Mouse (Mus musculus) limb, embryonic 14.5 days (tissue): Measurements from ENCODE around the gene Sh3pxd2a. TPM values are rescaled to one million over a fixed set of nuclear protein-coding genes. Genes with fewer than 3 reads are reported as not detected.

ENCODE experiments used
- ATAC-seq: fragments of 200-750 bp; cut with Nextera tagmentation; 2 replicates; pipeline ENCODE4 v1.8.0; 2017; ENCODE audit warnings: low read depth, moderate number of reproducible peaks, moderate TSS enrichment; ENCODE audit not compliant: low FRiP score
- DNase-seq: peaks from one replicate; pipeline ENCODE4 v3.0.0-alpha.2; 2015; ENCODE audit warnings: low spot score
- H3K27ac ChIP-seq: fragments of 300-500 bp; sonication (generic); replicated peaks from 2 replicates; pipeline ENCODE4 v1.5.1; 2014; ENCODE audit warnings: low read depth, mild to moderate bottlenecking, low read length, moderate library complexity, mixed read lengths
- H3K27me3 ChIP-seq: fragments of 300-500 bp; sonication (generic); 2 replicates; pipeline ENCODE4 v1.6.1; 2014; ENCODE audit warnings: low read length, mixed read lengths; ENCODE audit not compliant: control insufficient read depth, insufficient read depth
- H3K36me3 ChIP-seq: fragments of 300-500 bp; sonication (generic); 2 replicates; pipeline ENCODE4 v1.6.1; 2014; ENCODE audit warnings: mild to moderate bottlenecking, low read length, moderate library complexity, mixed read lengths; ENCODE audit not compliant: control insufficient read depth, insufficient read depth
- H3K4me1 ChIP-seq: fragments of 300-500 bp; sonication (generic); 2 replicates; pipeline ENCODE4 v1.6.1; 2014; ENCODE audit warnings: antibody characterized with exemption, low read length, mixed read lengths; ENCODE audit not compliant: control insufficient read depth, insufficient read depth
- H3K4me2 ChIP-seq: fragments of 300-500 bp; sonication (generic); replicated peaks from 2 replicates; pipeline ENCODE4 v1.6.1; 2014; ENCODE audit warnings: low read depth, mild to moderate bottlenecking, low read length, moderate library complexity; ENCODE audit not compliant: severe bottlenecking
- H3K4me3 ChIP-seq: fragments of 300-500 bp; sonication (generic); replicated peaks from 2 replicates; pipeline ENCODE4 v1.5.1; 2014; ENCODE audit warnings: low read length
- H3K9ac ChIP-seq: fragments of 300-500 bp; sonication (generic); 2 replicates; pipeline ENCODE4 v1.6.1; 2014; ENCODE audit warnings: mild to moderate bottlenecking, low read depth, low read length, moderate library complexity; ENCODE audit not compliant: severe bottlenecking
- H3K9me3 ChIP-seq: fragments of 300-500 bp; sonication (generic); 2 replicates; pipeline ENCODE4 v1.6.1; 2016; ENCODE audit warnings: low read length; ENCODE audit not compliant: control insufficient read depth
- POLR2A ChIP-seq: fragments of 200-500 bp; IDR thresholded peaks from 2 replicates; pipeline ENCODE4 v1.8.0; 2012; ENCODE audit warnings: inconsistent platforms, mild to moderate bottlenecking, moderate library complexity, borderline replicate concordance; ENCODE audit not compliant: insufficient read depth, insufficient read length; ENCODE audit errors: extremely low read depth
- WGBS: fragments of 180-500 bp; shearing (Covaris S2); extraction: QIAGEN DNeasy Blood & Tissue Kit; methylation state at CpG from one replicate; pipeline ENCODE4 v1.1.7; 2014; 5-methylcytosine and 5-hydroxymethylcytosine counted together
- polyA plus RNA-seq, 2 experiments: library from polyadenylated mRNA; depleted of rRNA in 1 of 2; stranded (reverse) in 1 of 2; unstranded in 1 of 2; fragments of >200 nt; fragmentation: Nextera tagmentation in 1 of 2; extraction: Ambion mirVana in 1 of 2; gene quantifications; 2 replicates each; pipeline versions ENCODE4 v1.2.1 to v1.2.3; 2012 to 2014

The Sh3pxd2a gene
- polyA plus RNA-seq, 2 experiments: 17.1 to 61.7 TPM

DNA sequence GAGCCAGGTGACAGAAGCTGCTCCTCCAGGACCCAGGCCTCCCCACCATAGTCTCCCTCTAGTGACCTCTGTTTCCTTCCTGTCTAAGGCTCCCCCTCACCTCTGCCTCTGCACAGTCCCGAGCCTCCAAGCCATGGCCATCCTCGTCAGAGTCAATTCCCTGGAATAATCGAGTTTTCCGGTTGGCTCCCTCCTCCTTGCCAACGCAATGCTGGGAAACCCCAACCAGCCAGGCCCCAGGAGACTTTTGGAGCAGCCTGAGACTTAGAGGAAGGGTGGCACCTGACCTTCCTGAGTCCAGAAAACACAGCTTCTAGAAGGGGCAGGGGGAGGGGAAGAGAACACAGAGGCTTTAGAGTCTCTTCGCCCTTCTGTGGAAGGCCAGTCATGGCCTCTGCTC is 213.3 kb downstream of the Sh3pxd2a start:
- ATAC-seq: no peak

DNA sequence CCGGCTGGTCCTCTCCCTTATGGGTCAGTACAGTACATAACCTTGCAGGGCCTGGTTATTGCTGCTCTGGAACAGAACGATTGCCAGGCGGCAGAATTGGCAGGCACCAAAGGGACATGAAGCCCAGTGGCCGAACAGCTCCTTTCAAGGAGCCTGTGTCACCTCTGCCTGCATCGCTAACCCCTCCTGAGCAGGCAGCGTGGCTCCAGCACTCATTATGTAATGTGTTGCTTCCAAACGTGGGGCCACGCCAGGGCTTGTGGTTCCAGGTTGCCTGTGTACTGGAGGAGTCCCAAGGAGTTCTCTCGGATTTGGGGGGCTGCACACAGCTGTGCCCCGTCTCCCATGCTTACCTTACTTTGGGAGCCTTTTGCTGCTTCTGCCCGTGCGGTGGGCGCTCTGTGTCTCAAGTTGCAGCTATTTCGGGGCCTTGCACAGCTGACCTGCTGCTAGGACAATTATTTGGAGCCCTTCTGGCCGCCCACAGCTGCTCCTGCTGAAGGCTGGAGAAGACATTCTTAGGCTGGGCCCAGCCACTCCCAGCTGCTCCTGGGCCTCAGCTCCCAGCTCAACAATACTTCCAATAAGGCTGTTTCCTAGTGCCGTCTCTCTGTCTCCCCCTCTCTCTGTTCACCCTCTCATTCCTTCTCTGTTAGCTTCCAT is 215.2 kb downstream of the Sh3pxd2a start:
- ATAC-seq: peak; percentile 67
- Histone ChIP-seq H3K4me3 (no peak overlapping the region), H3K4me1 (no peaks in the 10 kb centered on the region), H3K36me3 (no peaks in the 10 kb centered on the region), H3K9ac (0 out of 2 replicates have a peak overlapping the region, but pooled peaks have one; percentile 16), H3K27ac (no peak overlapping the region), H3K27me3 (peaks cover 23% of the 10 kb centered on the region), H3K9me3 (no peaks in the 10 kb centered on the region), H3K4me2 (no peak overlapping the region)
- DNase-seq: peak; percentile 55
- no peak for TF ChIP-seq POLR2A
- 46% methylated on average over 16 of the region's 16 CpGs for WGBS

More for the DNA sequence above, 213.3 kb downstream of the Sh3pxd2a start:
- no peaks in the 10 kb centered on the region for H3K36me3 ChIP-seq
- 78% methylated on average over 6 of the region's 6 CpGs for WGBS
- H3K4me3 ChIP-seq: no peak overlapping the region
- no peaks in the 10 kb centered on the region for H3K4me1 ChIP-seq
- no peak overlapping the region for H3K4me2 ChIP-seq
- no peak overlapping the region for H3K9ac ChIP-seq
- no peak for DNase-seq
- H3K9me3 ChIP-seq: no peaks in the 10 kb centered on the region
- no peak for TF ChIP-seq POLR2A
- H3K27ac ChIP-seq: no peak overlapping the region
- H3K27me3 ChIP-seq: peaks cover 30% of the 10 kb centered on the region

DNA sequence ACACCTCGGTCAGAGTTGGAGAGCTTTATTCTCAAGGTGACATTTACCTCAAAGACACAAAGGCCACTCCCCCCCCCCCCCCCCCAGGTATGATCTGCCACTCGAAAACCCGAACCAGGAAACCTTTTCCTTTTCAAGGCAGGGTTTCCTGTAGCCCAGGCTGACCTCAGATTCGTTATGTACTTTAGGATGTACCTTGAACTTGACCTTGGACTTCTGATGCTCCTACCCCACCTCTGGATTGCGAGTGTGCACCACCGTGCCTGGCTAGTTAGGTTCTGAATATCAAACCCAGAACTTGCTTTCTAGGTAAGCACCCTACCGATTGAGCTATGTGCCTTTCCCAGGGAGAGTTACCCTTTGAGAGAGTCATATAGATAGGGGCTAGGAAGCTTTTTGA is 215.9 kb downstream of the Sh3pxd2a start:
- Histone ChIP-seq H3K36me3 (no peaks in the 10 kb centered on the region), H3K4me3 (no peak overlapping the region), H3K9me3 (no peaks in the 10 kb centered on the region), H3K27ac (no peak overlapping the region), H3K4me2 (no peak overlapping the region), H3K9ac (no peak overlapping the region), H3K4me1 (no peaks in the 10 kb centered on the region), H3K27me3 (peaks cover 15% of the 10 kb centered on the region)
- no peak for ATAC-seq
- TF ChIP-seq POLR2A: no peak
- no peak for DNase-seq
- 78% methylated on average over 7 of the region's 7 CpGs for WGBS

DNA sequence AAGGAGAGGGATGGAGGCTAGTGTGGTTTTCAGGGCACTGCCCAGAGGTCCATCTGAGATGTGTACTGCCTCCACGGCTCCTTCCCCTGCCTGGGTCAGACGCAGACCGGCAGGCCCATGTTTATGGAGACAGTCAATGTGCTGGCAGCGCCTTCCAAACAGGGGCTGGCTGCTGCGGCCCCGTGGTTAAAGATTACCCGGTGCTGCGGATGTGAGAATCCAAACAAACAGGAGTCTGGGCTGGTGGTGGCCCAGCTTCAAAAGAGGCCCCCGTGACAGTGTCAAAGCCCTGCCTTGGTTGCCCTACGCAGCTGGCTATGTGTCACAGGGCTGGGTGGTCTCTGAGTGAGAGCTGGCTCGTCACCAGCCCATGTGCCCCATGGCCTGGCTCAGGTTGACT is 216.4 kb downstream of the Sh3pxd2a start:
- Histone ChIP-seq H3K4me2 (no peak overlapping the region), H3K9ac (no peak overlapping the region), H3K27me3 (peaks cover 10% of the 10 kb centered on the region), H3K9me3 (no peaks in the 10 kb centered on the region), H3K36me3 (no peaks in the 10 kb centered on the region), H3K27ac (no peak overlapping the region), H3K4me3 (no peak overlapping the region), H3K4me1 (no peaks in the 10 kb centered on the region)
- ATAC-seq: no peak
- no peak for TF ChIP-seq POLR2A
- DNase-seq: no peak
- 35% methylated on average over 10 of the region's 11 CpGs for WGBS

DNA sequence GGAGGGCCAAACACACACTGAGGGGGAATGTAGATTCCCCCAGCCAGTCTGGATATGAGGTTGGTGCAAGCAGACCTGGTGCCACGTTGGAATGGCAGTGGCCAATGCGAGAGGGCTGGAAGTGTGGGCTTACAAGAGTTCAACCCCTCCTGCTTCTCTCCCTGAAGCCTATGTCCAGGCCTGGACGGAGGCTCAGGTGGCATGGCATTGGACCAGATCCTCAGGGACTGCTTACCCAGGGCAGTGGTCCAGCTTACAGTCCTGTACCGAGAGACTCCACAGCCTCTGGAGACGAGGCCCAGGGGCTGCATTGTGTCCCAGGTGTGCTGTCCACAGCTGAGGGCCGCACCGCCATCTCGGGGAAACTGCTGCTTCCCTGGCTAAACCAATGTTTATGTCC is 218.7 kb downstream of the Sh3pxd2a start:
- H3K27me3 ChIP-seq: no peaks in the 10 kb centered on the region
- no peak for TF ChIP-seq POLR2A
- H3K4me1 ChIP-seq: peaks cover 2% of the 10 kb centered on the region; the same call in 1 of the 2 replicates
- ATAC-seq (no peak), DNase-seq (no peak)
- no peak overlapping the region for H3K4me2 ChIP-seq
- no peak overlapping the region for H3K9ac ChIP-seq
- H3K27ac ChIP-seq: no peak overlapping the region
- 75% methylated on average over 8 of the region's 8 CpGs for WGBS
- no peaks in the 10 kb centered on the region for H3K9me3 ChIP-seq
- H3K36me3 ChIP-seq: no peaks in the 10 kb centered on the region
- no peak overlapping the region for H3K4me3 ChIP-seq
